Mouse (Mus musculus): ENCODE results near the gene Fam71f2.

DNA sequence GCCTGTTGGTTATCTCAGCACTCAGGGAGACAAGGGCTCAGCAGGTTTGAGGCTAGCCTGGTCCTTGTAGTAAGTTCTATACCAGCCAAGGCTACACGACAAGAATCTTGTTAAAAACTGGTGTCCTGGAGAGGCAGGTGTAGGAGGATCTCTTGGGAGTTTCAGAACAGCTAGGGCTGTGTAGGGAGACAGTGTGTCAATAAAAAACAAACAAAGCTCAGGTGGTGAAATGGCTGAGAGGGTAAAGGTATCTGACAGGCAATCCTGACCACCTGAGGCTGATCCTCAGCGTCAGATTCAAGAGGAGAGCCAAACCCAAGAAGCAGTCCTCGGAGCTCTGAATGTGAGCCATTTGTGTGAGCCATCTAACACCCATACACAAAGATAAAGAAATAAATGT is 33.2 kb upstream of the Fam71f2 start:
- TF ChIP-seq CTCF (IDR thresholded peaks at IDR 0.05; ENCODE audit: low read depth, low read length): no peak
- TF ChIP-seq POLR2A (IDR thresholded peaks at IDR 0.05; ENCODE audit: borderline replicate concordance, low read depth, low read length): no peak
